Mouse (Mus musculus): ENCODE data around the gene Rassf2. TPM values are rescaled to one million over a fixed set of nuclear protein-coding genes. Genes with fewer than 3 reads are reported as not detected.

The Rassf2 gene
- polyA plus RNA-seq, 1 experiment, result 111 TPM

DNA sequence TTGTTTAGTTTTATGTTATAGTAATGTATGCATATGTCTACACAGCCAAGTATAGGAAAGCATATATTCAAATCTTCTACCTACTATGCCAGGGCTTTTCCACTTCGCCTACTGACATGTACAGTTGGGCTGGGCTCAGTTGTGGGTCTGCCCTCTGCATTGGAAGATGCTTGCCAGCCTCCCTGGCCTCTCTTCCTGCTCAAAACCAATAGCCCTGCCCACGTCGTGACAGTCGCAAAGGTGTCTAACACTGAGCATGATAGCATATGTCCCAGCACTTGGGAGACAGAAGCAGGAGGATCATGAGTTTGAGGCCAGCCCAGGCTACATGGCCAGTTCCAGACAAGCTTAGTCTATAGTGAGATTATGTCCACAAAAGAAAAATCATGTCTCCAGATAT, 16.9 kb downstream of the Rassf2 start:
- WGBS, result 68% methylated on average over 4 of the region's 4 CpGs
- peaks cover 45% of the 10 kb centered on the region for H3K36me3 ChIP-seq (ENCODE audit: control insufficient read depth, insufficient read depth, low read length)

DNA sequence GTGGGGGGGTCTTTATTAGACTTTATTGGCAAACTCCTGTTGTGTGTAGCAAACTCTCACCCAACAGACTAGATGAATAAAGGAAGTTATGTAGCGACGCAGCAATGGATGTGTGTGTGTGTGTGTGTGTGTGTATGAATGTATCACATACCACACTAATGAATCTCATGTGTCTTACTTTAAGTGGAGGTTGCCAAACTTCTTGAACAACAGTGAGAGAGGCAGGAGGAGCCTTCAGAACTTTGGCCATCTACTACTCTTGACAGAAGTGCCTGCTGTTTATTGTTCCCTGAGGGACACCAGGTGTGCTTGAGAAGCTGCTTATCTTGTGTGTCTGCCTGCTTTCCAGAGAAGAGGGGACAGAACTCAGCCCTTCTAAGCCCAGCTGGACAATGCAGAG, 19.3 kb downstream of the Rassf2 start:
- WGBS, result 98% methylated on average over 2 of the region's 2 CpGs
- no peak overlapping the region for H3K27ac ChIP-seq (ENCODE audit: control insufficient read depth, insufficient read depth, low read length)
- peaks cover 8% of the 10 kb centered on the region for H3K4me1 ChIP-seq (replicated peaks; ENCODE audit: control insufficient read depth, insufficient read depth, low read length)
- H3K27me3 ChIP-seq (ENCODE audit: control insufficient read depth, insufficient read depth, low read length), result no peaks in the 10 kb centered on the region
- peaks cover 65% of the 10 kb centered on the region for H3K36me3 ChIP-seq (ENCODE audit: control insufficient read depth, insufficient read depth, low read length)
- no peak for TF ChIP-seq CTCF (IDR thresholded peaks at IDR 0.05; ENCODE audit: borderline replicate concordance, control insufficient read depth, extremely low read depth, insufficient read depth, low read length, poor library complexity)
- TF ChIP-seq POLR2A (IDR thresholded peaks at IDR 0.05; ENCODE audit: control insufficient read depth, extremely low read depth, insufficient read depth, low read length, poor library complexity), result no peak
- DNase-seq, result no peak
- H3K4me3 ChIP-seq (ENCODE audit: control insufficient read depth, insufficient read depth, low read length), result no peak overlapping the region

More for the DNA sequence above, 16.9 kb downstream of the Rassf2 start:
- Histone ChIP-seq H3K4me1 (replicated peaks; ENCODE audit: control insufficient read depth, insufficient read depth, low read length) (peaks cover 18% of the 10 kb centered on the region), H3K4me3 (ENCODE audit: control insufficient read depth, insufficient read depth, low read length) (no peak overlapping the region), H3K27me3 (ENCODE audit: control insufficient read depth, insufficient read depth, low read length) (no peaks in the 10 kb centered on the region), H3K27ac (ENCODE audit: control insufficient read depth, insufficient read depth, low read length) (no peak overlapping the region)
- DNase-seq, result no peak
- TF ChIP-seq POLR2A (IDR thresholded peaks at IDR 0.05; ENCODE audit: control insufficient read depth, extremely low read depth, insufficient read depth, low read length, poor library complexity) (no peak), CTCF (IDR thresholded peaks at IDR 0.05; ENCODE audit: borderline replicate concordance, control insufficient read depth, extremely low read depth, insufficient read depth, low read length, poor library complexity) (no peak)

DNA sequence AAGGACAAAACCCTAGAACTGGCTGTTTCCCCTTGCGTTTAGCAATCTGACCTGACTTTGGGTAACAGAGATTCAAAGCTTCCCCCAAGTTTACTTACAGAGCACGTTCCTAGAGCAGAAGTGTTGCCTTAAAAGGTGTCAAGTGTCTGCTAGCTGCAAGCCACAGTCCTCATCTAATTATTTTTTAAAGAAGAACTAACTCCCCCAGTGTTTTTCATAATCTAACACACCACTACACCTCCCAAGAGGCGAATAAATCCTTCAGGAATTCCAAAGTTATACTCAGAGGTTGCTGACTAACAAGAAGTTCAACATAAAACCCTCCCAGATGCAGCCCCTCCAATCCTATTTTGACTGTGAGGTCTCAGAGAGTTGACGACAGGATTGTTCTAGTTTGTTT, 21.9 kb downstream of the Rassf2 start:
- H3K27me3 ChIP-seq (ENCODE audit: control insufficient read depth, insufficient read depth, low read length), result no peaks in the 10 kb centered on the region
- no peak for DNase-seq
- no peak overlapping the region for H3K27ac ChIP-seq (ENCODE audit: control insufficient read depth, insufficient read depth, low read length)
- WGBS, result 88% methylated on average over 4 of the region's 4 CpGs
- no peak for TF ChIP-seq CTCF (IDR thresholded peaks at IDR 0.05; ENCODE audit: borderline replicate concordance, control insufficient read depth, extremely low read depth, insufficient read depth, low read length, poor library complexity)
- TF ChIP-seq POLR2A (IDR thresholded peaks at IDR 0.05; ENCODE audit: control insufficient read depth, extremely low read depth, insufficient read depth, low read length, poor library complexity), result no peak
- H3K4me1 ChIP-seq (replicated peaks; ENCODE audit: control insufficient read depth, insufficient read depth, low read length), result peaks cover 8% of the 10 kb centered on the region
- no peak overlapping the region for H3K4me3 ChIP-seq (ENCODE audit: control insufficient read depth, insufficient read depth, low read length)
- peaks cover 91% of the 10 kb centered on the region for H3K36me3 ChIP-seq (ENCODE audit: control insufficient read depth, insufficient read depth, low read length)

DNA sequence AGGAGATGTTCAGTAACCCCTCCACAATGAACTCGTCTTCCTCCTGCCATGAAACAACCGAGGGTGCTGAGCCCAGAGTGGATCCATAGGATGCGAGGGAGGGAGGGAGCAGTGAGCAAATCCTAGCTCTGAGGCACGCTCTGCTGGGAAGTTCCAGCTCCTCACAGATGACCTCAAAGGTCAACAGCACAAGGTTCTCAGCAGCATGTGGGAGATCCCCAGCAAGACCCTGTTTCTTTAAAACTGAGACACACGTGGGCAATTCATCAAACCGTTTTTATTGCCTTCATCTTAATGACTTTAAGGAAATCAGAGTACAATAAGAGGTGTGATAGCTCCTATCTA, 22.6 kb downstream of the Rassf2 start:
- peaks cover 7% of the 10 kb centered on the region; the same call in 1 of the 2 replicates for H3K4me1 ChIP-seq (replicated peaks; ENCODE audit: control insufficient read depth, insufficient read depth, low read length)
- no peak for DNase-seq
- WGBS, result 87% methylated on average over 6 of the region's 6 CpGs
- H3K4me3 ChIP-seq (ENCODE audit: control insufficient read depth, insufficient read depth, low read length), result no peak overlapping the region
- H3K27ac ChIP-seq (ENCODE audit: control insufficient read depth, insufficient read depth, low read length), result no peak overlapping the region
- no peaks in the 10 kb centered on the region for H3K27me3 ChIP-seq (ENCODE audit: control insufficient read depth, insufficient read depth, low read length)
- peaks cover 94% of the 10 kb centered on the region for H3K36me3 ChIP-seq (ENCODE audit: control insufficient read depth, insufficient read depth, low read length)
- no peak for TF ChIP-seq CTCF (IDR thresholded peaks at IDR 0.05; ENCODE audit: borderline replicate concordance, control insufficient read depth, extremely low read depth, insufficient read depth, low read length, poor library complexity)
- no peak for TF ChIP-seq POLR2A (IDR thresholded peaks at IDR 0.05; ENCODE audit: control insufficient read depth, extremely low read depth, insufficient read depth, low read length, poor library complexity)

DNA sequence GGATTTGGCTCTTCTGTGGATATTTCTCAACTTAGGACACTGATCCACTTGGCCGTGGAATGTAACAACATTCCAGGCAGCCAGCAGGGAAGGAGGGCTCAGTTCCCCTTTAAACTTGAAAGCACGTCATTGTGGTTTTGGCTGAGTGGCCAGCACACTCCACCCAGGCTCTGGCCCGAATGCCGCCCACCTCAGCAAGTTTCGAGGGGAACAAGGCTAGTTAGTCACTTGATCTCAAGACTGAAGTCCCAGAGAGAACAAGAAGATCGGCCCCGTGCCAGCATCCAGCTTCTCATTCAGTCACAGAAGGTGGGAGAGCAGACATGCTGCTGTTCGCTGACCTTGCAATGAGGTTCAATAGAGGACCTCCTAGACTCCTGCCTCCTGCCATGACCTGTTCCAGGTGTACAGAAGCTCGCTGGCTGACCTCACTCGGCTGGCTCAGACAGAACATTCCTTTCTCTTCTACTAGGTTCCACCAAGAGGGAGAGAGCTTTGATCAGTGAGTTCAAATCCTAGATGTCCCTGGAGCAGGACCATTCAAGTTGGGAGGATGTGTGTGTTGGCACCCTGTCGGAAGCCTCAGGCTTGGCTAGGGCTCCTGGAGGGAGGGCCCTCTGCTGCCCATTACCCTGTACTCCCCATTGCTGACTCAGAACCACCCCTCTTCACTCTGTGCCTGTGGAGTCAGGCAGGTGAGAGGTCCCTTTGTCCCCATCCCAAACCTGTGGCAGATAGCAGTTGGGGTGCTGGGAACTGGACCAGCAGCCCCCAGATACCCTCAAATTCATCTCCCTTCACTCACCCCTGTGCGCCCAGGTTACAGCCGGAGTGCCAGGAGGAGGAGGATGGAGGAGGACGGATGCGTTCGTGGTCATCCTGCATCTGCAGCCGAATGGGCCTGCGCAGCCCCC, 23.2 kb downstream of the Rassf2 start:
- Histone ChIP-seq H3K4me1 (replicated peaks; ENCODE audit: control insufficient read depth, insufficient read depth, low read length) (peaks cover 7% of the 10 kb centered on the region; the same call in 1 of the 2 replicates), H3K27me3 (ENCODE audit: control insufficient read depth, insufficient read depth, low read length) (no peaks in the 10 kb centered on the region), H3K27ac (ENCODE audit: control insufficient read depth, insufficient read depth, low read length) (no peak overlapping the region), H3K36me3 (ENCODE audit: control insufficient read depth, insufficient read depth, low read length) (peaks cover 94% of the 10 kb centered on the region), H3K4me3 (ENCODE audit: control insufficient read depth, insufficient read depth, low read length) (no peak overlapping the region)
- no peak for DNase-seq
- TF ChIP-seq POLR2A (IDR thresholded peaks at IDR 0.05; ENCODE audit: control insufficient read depth, extremely low read depth, insufficient read depth, low read length, poor library complexity) (no peak), CTCF (IDR thresholded peaks at IDR 0.05; ENCODE audit: borderline replicate concordance, control insufficient read depth, extremely low read depth, insufficient read depth, low read length, poor library complexity) (no peak)
- WGBS, result 90% methylated on average over 18 of the region's 18 CpGs

DNA sequence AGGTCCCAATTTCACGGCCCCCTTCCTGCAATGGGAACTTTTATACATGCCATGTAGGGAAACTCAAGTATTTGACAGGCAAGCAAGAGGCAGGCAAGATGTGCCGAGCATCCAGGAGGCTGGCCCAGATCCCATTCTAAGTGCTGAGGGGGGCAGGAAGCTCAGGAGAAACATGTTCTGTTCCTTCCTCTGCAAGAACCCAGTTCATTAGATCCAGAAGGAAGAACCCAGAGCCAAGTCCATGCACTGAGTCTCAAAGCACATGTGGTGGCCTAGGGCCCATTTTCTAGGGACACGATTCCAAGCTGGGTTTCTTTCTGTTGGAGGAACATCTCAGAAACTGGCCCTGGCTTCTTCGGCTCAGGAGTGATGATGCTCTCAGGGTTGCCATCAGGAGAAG, 24.6 kb downstream of the Rassf2 start:
- 95% methylated on average over 4 of the region's 4 CpGs for WGBS
- TF ChIP-seq POLR2A (IDR thresholded peaks at IDR 0.05; ENCODE audit: control insufficient read depth, extremely low read depth, insufficient read depth, low read length, poor library complexity), result no peak
- TF ChIP-seq CTCF (IDR thresholded peaks at IDR 0.05; ENCODE audit: borderline replicate concordance, control insufficient read depth, extremely low read depth, insufficient read depth, low read length, poor library complexity), result no peak
- Histone ChIP-seq H3K27ac (ENCODE audit: control insufficient read depth, insufficient read depth, low read length) (no peak overlapping the region), H3K4me1 (replicated peaks; ENCODE audit: control insufficient read depth, insufficient read depth, low read length) (peaks cover 7% of the 10 kb centered on the region; the same call in 1 of the 2 replicates), H3K27me3 (ENCODE audit: control insufficient read depth, insufficient read depth, low read length) (no peaks in the 10 kb centered on the region), H3K4me3 (ENCODE audit: control insufficient read depth, insufficient read depth, low read length) (no peak overlapping the region), H3K36me3 (ENCODE audit: control insufficient read depth, insufficient read depth, low read length) (peaks cover 90% of the 10 kb centered on the region)
- DNase-seq, result no peak
